Mouse (Mus musculus) C2C12 (cell line): ENCODE data around the gene Trafd1.

Experiments used
- CEBPB ChIP-seq: IDR thresholded peaks from one replicate; pipeline ENCODE4 v1.6.1; 2011; ENCODE audit warnings: low read depth, mild to moderate bottlenecking, control low read depth, moderate library complexity
- CTCF ChIP-seq: IDR thresholded peaks from one replicate; pipeline ENCODE4 v1.5.1; 2011; ENCODE audit not compliant: control insufficient read depth, insufficient read depth, insufficient read length
- MAX ChIP-seq: IDR thresholded peaks from one replicate; pipeline ENCODE4 v1.6.1; 2011; ENCODE audit warnings: mild to moderate bottlenecking, control low read depth
- MYOD1 ChIP-seq: IDR thresholded peaks from one replicate; pipeline ENCODE4 v1.6.1; 2011; ENCODE audit warnings: low read depth; ENCODE audit not compliant: control insufficient read depth, insufficient read length
- USF1 ChIP-seq: IDR thresholded peaks from one replicate; pipeline ENCODE4 v1.6.1; 2011; ENCODE audit warnings: low read depth, mild to moderate bottlenecking, control low read depth, moderate library complexity

GRCm38 (mm10) chr5:121420721-121421120, 35.3 kb upstream of the Trafd1 start:
- TF ChIP-seq CTCF (no peak), MAX (no peak), MYOD1 (no peak), CEBPB (no peak), USF1 (no peak)
